Mouse (Mus musculus): ENCODE data around the gene Daxx. TPM values are rescaled to one million over a fixed set of nuclear protein-coding genes. Genes with fewer than 3 reads are reported as not detected.

Daxx gene
- total and polyA plus RNA-seq, 2 experiments from 2014 or later = 19.3 to 20.0 TPM

DNA sequence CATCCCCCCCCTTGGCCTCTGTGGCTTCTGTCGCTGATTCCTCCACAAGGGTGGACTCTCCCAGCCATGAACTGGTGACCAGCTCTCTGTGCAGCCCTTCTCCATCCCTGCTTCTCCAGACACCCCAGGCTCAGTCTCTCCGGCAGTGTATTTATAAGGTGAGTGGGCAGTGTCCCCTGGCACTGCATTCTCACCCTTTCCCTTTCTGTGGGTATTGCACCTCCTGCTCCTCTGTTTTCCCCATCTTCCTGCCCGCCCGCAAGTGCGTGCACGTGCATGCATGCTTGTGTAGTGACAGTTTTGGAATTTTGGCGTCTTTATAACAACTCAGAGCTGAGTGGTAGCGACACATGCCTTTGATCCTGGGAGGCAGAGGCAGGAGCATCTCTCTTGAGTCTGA is 4.7 kb downstream of the Daxx start:
- TF ChIP-seq CTCF (IDR thresholded peaks at IDR 0.05; ENCODE audit: low read depth) (no peak), EP300 (IDR thresholded peaks at IDR 0.05; ENCODE audit: low read depth) (no peak)

DNA sequence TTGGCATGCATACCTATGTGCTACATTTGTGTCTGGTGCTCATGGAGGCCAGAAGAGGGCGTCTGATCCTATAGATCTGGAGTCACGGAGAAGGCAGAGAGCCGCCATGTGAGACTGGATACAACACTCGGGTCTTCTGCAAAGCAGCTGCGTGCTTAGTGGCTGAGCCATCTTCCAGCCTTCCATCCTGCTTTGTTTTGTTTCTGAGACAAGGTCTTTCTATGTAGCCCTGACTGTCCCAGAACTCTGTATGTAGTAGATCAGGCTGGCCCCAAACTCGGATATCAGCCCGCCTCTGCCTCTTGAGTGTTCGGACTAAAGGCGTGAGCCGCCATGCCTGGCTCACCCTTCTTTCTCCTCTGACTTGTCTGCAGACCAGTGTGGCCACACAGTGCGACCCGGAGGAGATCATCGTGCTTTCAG is 5.8 kb downstream of the Daxx start:
- no peak for TF ChIP-seq EP300 (IDR thresholded peaks at IDR 0.05; ENCODE audit: low read depth)
- TF ChIP-seq CTCF (IDR thresholded peaks at IDR 0.05; ENCODE audit: low read depth) = 0 out of 2 replicates have a peak, but pooled peaks have one; percentile 10
- 65% methylated on average over 13 of the region's 13 CpGs for WGBS
- no peaks in the 10 kb centered on the region for H3K9me3 ChIP-seq (replicated peaks; ENCODE audit: control insufficient read depth, low read length)
- no peak overlapping the region for H3K4me3 ChIP-seq (ENCODE audit: low read depth, low read length)
- DNase-seq (ENCODE audit: low spot score) (no peak), ATAC-seq (ENCODE audit: insufficient read depth, low read depth) (no peak)
- H3K27ac ChIP-seq (ENCODE audit: low read depth) = peak overlapping the region; percentile 72; the same call in 1 of the 2 replicates
- H3K9ac ChIP-seq (replicated peaks; ENCODE audit: low read depth, low read length) = no peak overlapping the region
- peaks cover 45% of the 10 kb centered on the region for H3K36me3 ChIP-seq (replicated peaks; ENCODE audit: control insufficient read depth, insufficient read depth, low read length)
- no peaks in the 10 kb centered on the region for H3K27me3 ChIP-seq (ENCODE audit: control insufficient read depth, insufficient read depth, low read length)
- H3K4me1 ChIP-seq (ENCODE audit: control insufficient read depth, insufficient read depth) = peaks cover 8% of the 10 kb centered on the region
- no peak overlapping the region for H3K4me2 ChIP-seq (ENCODE audit: low read depth, low read length)

More for the DNA sequence above, 4.7 kb downstream of the Daxx start:
- no peak for ATAC-seq (ENCODE audit: insufficient read depth, low read depth)
- Histone ChIP-seq H3K27ac (ENCODE audit: low read depth) (no peak overlapping the region), H3K27me3 (ENCODE audit: control insufficient read depth, insufficient read depth, low read length) (no peaks in the 10 kb centered on the region), H3K4me3 (ENCODE audit: low read depth, low read length) (no peak overlapping the region), H3K4me2 (ENCODE audit: low read depth, low read length) (no peak overlapping the region), H3K4me1 (ENCODE audit: control insufficient read depth, insufficient read depth) (peaks cover 8% of the 10 kb centered on the region), H3K9me3 (replicated peaks; ENCODE audit: control insufficient read depth, low read length) (no peaks in the 10 kb centered on the region), H3K36me3 (replicated peaks; ENCODE audit: control insufficient read depth, insufficient read depth, low read length) (peaks cover 45% of the 10 kb centered on the region), H3K9ac (replicated peaks; ENCODE audit: low read depth, low read length) (no peak overlapping the region)
- 95% methylated on average over 8 of the region's 8 CpGs for whole genome bisulfite sequencing
- no peak for DNase-seq (ENCODE audit: low spot score)

DNA sequence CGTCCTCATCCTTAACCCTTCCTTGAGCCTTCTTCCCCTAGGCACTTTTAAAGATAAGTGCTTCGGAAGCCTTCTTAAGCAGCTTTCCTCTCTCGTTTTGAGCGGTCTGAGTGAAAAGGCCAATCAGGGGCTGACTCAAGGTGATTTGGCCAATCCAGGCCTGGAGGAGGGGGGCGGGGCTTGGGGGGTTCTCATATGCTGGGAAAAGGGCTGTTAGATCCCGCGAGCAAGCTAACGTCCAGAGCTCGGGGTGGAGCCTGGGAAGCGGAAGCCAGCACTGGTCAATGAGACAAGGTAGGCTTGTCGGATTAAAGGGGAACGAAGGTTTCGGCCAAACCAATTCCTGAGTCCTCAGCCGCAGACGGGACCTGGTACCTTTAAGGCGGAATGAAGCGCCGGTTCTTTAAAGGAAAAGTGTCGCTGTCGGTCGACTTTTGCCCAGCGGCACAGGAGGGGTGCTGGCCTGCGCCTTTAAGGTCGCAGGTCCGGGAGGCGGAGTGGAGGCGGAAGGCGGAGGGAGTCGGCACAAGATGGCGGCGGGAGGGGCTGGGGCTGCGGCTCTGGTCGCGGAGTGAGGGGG is 6.5 kb downstream of the Daxx start, which contains the start of the genes Tapbp and Zbtb22:
Gene Tapbp, plus strand, starts transcription at position 229 of the 580 bp plus-strand sequence.
Gene Zbtb22, plus strand, starts transcription at position 234 of the 580 bp plus-strand sequence.
- Histone ChIP-seq H3K36me3 (replicated peaks; ENCODE audit: control insufficient read depth, insufficient read depth, low read length) (peaks cover 41% of the 10 kb centered on the region), H3K4me2 (ENCODE audit: low read depth, low read length) (peak within 1 kb of the TSS; percentile 69), H3K9me3 (replicated peaks; ENCODE audit: control insufficient read depth, low read length) (no peaks in the 10 kb centered on the region), H3K27ac (ENCODE audit: low read depth) (peak within 1 kb of the TSS; percentile 72), H3K4me3 (ENCODE audit: low read depth, low read length) (peak within 1 kb of the TSS; percentile 74), H3K27me3 (ENCODE audit: control insufficient read depth, insufficient read depth, low read length) (no peaks in the 10 kb centered on the region), H3K4me1 (ENCODE audit: control insufficient read depth, insufficient read depth) (peaks cover 5% of the 10 kb centered on the region; the same call in 1 of the 2 replicates), H3K9ac (replicated peaks; ENCODE audit: low read depth, low read length) (peak within 1 kb of the TSS; percentile 73)
- ATAC-seq (ENCODE audit: insufficient read depth, low read depth) (peak; percentile 92), DNase-seq (ENCODE audit: low spot score) (peak; percentile 100)
- WGBS = under 1% methylated on average over 31 of the region's 34 CpGs
- TF ChIP-seq EP300 (IDR thresholded peaks at IDR 0.05; ENCODE audit: low read depth) (peak; percentile 86), CTCF (IDR thresholded peaks at IDR 0.05; ENCODE audit: low read depth) (no peak)

DNA sequence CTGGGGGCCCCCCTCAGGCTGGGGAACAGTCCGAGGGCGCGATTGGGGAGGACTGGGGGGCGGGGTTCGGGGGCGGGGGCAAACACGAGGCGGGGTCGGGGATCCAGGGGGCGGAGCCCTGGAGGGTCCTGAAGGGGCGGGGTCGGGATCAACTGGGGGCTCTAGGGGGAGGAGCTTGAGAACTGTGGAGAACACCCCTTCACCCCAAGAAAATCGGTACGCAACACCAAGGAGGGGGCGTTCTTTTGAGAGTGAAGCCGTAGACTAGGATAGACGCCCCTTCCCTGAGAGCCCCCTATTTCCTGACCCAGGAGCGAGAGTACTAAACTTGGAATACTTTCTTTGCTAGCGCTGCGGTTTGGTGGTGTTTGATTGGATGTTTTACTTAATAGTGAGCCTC is 7.1 kb downstream of the Daxx start:
- TF ChIP-seq EP300 (IDR thresholded peaks at IDR 0.05; ENCODE audit: low read depth) = no peak
- no peak for TF ChIP-seq CTCF (IDR thresholded peaks at IDR 0.05; ENCODE audit: low read depth)
- Histone ChIP-seq H3K36me3 (replicated peaks; ENCODE audit: control insufficient read depth, insufficient read depth, low read length) (peaks cover 36% of the 10 kb centered on the region), H3K4me3 (ENCODE audit: low read depth, low read length) (peak overlapping the region; percentile 74), H3K9me3 (replicated peaks; ENCODE audit: control insufficient read depth, low read length) (no peaks in the 10 kb centered on the region), H3K27ac (ENCODE audit: low read depth) (peak overlapping the region; percentile 72), H3K4me1 (ENCODE audit: control insufficient read depth, insufficient read depth) (peaks cover 5% of the 10 kb centered on the region; the same call in 1 of the 2 replicates), H3K9ac (replicated peaks; ENCODE audit: low read depth, low read length) (peak overlapping the region; percentile 73), H3K27me3 (ENCODE audit: control insufficient read depth, insufficient read depth, low read length) (no peaks in the 10 kb centered on the region), H3K4me2 (ENCODE audit: low read depth, low read length) (peak overlapping the region; percentile 69)
- no peak for ATAC-seq (ENCODE audit: insufficient read depth, low read depth)
- under 1% methylated on average over 14 of the region's 20 CpGs for WGBS
- DNase-seq (ENCODE audit: low spot score) = no peak

DNA sequence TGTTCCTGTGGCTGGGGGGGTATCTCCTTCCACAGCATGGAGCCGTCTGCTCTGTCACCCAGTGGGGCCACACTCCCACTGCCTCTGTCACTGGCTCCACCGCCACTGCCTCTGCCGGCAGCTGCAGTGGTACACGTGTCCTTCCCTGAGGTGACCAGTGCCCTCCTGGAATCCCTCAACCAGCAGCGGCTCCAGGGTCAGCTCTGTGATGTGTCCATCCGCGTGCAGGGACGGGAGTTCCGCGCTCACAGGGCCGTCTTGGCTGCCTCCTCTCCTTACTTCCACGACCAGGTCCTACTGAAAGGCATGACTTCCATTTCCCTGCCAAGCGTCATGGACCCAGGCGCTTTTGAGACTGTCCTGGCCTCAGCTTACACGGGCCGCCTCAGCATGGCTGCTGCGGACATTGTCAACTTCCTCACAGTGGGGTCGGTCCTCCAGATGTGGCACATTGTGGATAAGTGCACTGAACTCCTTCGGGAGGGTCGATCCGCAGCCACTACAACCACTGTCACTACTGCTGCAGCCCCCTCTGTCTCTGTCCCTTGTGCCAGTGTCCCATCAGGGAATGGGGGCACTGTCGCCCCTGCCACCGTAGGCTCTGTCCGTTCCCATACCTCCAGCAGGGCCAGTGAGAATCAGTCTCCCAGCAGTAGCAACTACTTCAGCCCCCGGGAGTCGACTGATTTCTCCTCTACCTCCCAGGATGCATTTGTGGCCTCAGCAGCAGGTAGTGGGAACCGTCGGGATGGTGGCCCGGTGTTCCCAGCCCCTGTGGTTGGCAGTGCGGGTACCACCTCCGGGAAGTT is 7.8 kb downstream of the Daxx start:
- 69% methylated on average over 31 of the region's 31 CpGs for WGBS
- Histone ChIP-seq H3K4me3 (ENCODE audit: low read depth, low read length) (peak overlapping the region; percentile 74), H3K4me1 (ENCODE audit: control insufficient read depth, insufficient read depth) (peaks cover 5% of the 10 kb centered on the region; the same call in 1 of the 2 replicates), H3K9me3 (replicated peaks; ENCODE audit: control insufficient read depth, low read length) (no peaks in the 10 kb centered on the region), H3K4me2 (ENCODE audit: low read depth, low read length) (peak overlapping the region; percentile 69), H3K9ac (replicated peaks; ENCODE audit: low read depth, low read length) (peak overlapping the region; percentile 73; the same call in 1 of the 2 replicates), H3K27me3 (ENCODE audit: control insufficient read depth, insufficient read depth, low read length) (no peaks in the 10 kb centered on the region), H3K36me3 (replicated peaks; ENCODE audit: control insufficient read depth, insufficient read depth, low read length) (peaks cover 28% of the 10 kb centered on the region), H3K27ac (ENCODE audit: low read depth) (peak overlapping the region; percentile 72; the same call in 1 of the 2 replicates)
- DNase-seq (ENCODE audit: low spot score) (no peak), ATAC-seq (ENCODE audit: insufficient read depth, low read depth) (no peak)
- TF ChIP-seq CTCF (IDR thresholded peaks at IDR 0.05; ENCODE audit: low read depth) = no peak
- no peak for TF ChIP-seq EP300 (IDR thresholded peaks at IDR 0.05; ENCODE audit: low read depth)
